Comparison of ENCODE assay signal across 8 mouse cellular contexts in the genomic region with DNA sequence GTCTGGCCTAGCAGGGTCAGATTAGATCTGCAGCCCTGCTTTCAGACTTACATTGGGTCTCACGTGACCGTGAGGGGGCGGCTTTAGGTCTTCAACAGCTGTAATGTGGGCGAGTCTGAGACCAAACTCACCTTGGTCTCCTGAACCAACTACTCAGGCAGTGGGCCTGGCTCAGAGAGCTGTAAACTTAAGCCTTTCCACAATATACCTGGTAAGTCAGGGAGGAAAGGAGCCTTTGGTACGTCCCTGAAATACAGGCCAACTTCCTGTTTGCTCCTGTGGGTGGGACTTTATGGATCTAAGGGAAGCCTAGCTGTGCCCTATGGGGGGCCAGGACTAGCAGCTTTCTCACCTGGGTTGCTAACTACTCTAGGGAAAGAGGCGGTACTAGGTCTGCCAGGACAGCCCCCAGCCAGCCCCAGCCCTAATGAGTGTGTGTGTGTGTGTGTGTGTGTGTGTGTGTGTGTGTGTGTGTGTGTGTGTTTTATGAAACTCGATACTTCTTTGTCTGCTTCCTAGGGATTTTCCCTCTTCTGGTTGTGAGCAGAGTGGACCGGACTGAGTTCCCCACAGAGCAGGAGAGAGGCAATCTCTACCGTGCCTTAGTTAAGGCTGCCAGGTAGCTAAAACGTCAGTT. TPM values are rescaled to one million over a fixed set of nuclear protein-coding genes. Genes with fewer than 3 reads are reported as not detected.
DNase-seq lines count a peak whose midpoint lies in the region; ATAC-seq and TF ChIP-seq lines count a peak whose summit lies in the region.

A gene (plus strand): TSS at position 80 of the 637 bp plus-strand sequence.

- peak within 1 kb of the TSS; percentile 98 for H3K4me2 ChIP-seq in heart, embryonic 12.5 days
- peak within 1 kb of the TSS; percentile 95 for H3K4me2 ChIP-seq in kidney, embryonic 16.5 days (replicated peaks; ENCODE audit: low read depth, low read length)
- peak within 1 kb of the TSS; percentile 97 for H3K4me2 ChIP-seq in lung, embryonic 14.5 days

- H3K4me1 ChIP-seq in spleen, adult 2 months (ENCODE audit: control insufficient read depth, insufficient read depth, insufficient read length) = peaks cover 15% of the 10 kb centered on the region; the same call in 1 of the 2 replicates
- H3K4me1 ChIP-seq in heart, embryonic 12.5 days (replicated peaks) = peaks cover 31% of the 10 kb centered on the region
- H3K4me1 ChIP-seq in kidney, embryonic 16.5 days (ENCODE audit: insufficient read depth, low read length) = peaks cover 43% of the 10 kb centered on the region
- peaks cover 17% of the 10 kb centered on the region for H3K4me1 ChIP-seq in lung, embryonic 14.5 days (ENCODE audit: insufficient read depth)

- peak within 1 kb of the TSS; percentile 55; the same call in 1 of the 2 replicates for H3K27ac ChIP-seq in spleen, adult 2 months (ENCODE audit: insufficient read depth, low read length)
- H3K27ac ChIP-seq in heart, embryonic 12.5 days (ENCODE audit: poor library complexity, severe bottlenecking) = peak within 1 kb of the TSS; percentile 100
- H3K27ac ChIP-seq in kidney, embryonic 16.5 days (ENCODE audit: low read length) = peak within 1 kb of the TSS; percentile 98
- peak within 1 kb of the TSS; percentile 99 for H3K27ac ChIP-seq in lung, embryonic 14.5 days (ENCODE audit: low read depth)

- no peaks in the 10 kb centered on the region for H3K9me3 ChIP-seq in heart, embryonic 12.5 days (replicated peaks)
- no peaks in the 10 kb centered on the region for H3K9me3 ChIP-seq in kidney, embryonic 16.5 days (ENCODE audit: low read length)
- no peaks in the 10 kb centered on the region for H3K9me3 ChIP-seq in lung, embryonic 14.5 days (ENCODE audit: low read depth, low read length)

- peak within 1 kb of the TSS; percentile 69 for H3K4me3 ChIP-seq in spleen, adult 2 months (ENCODE audit: extremely low read depth, insufficient read depth, insufficient read length)
- peak within 1 kb of the TSS; percentile 78 for H3K4me3 ChIP-seq in heart, embryonic 12.5 days
- peak within 1 kb of the TSS; percentile 87 for H3K4me3 ChIP-seq in kidney, embryonic 16.5 days (ENCODE audit: low read length)
- H3K4me3 ChIP-seq in lung, embryonic 14.5 days (ENCODE audit: low read depth, low read length) = peak within 1 kb of the TSS; percentile 64

- no peak for TF ChIP-seq CTCF in spleen, adult 2 months (IDR thresholded peaks at IDR 0.05; ENCODE audit: extremely low read depth, insufficient read depth, insufficient read length, insufficient replicate concordance)
- no peak for TF ChIP-seq CTCF in lung, embryonic 14.5 days (IDR thresholded peaks at IDR 0.05; ENCODE audit: low read depth)

- 12% methylated on average over 10 of the region's 10 CpGs for WGBS in spleen, adult 2 months
- WGBS in heart, embryonic 12.5 days = 4% methylated on average over 9 of the region's 10 CpGs
- 6% methylated on average over 10 of the region's 10 CpGs for WGBS in kidney, embryonic 16.5 days
- 8% methylated on average over 10 of the region's 10 CpGs for WGBS in lung, embryonic 14.5 days

- H3K36me3 ChIP-seq in spleen, adult 2 months (ENCODE audit: control insufficient read depth, insufficient read depth, low read length) = peaks cover 3% of the 10 kb centered on the region; the same call in 1 of the 2 replicates
- peaks cover 24% of the 10 kb centered on the region for H3K36me3 ChIP-seq in heart, embryonic 12.5 days
- peaks cover 24% of the 10 kb centered on the region for H3K36me3 ChIP-seq in kidney, embryonic 16.5 days (ENCODE audit: insufficient read depth, low read length)
- peaks cover 31% of the 10 kb centered on the region for H3K36me3 ChIP-seq in lung, embryonic 14.5 days (ENCODE audit: insufficient read depth)

- peaks cover 11% of the 10 kb centered on the region for H3K27me3 ChIP-seq in spleen, adult 2 months (ENCODE audit: control insufficient read depth, insufficient read depth, low read length)
- H3K27me3 ChIP-seq in heart, embryonic 12.5 days (replicated peaks) = no peaks in the 10 kb centered on the region
- no peaks in the 10 kb centered on the region for H3K27me3 ChIP-seq in kidney, embryonic 16.5 days (ENCODE audit: insufficient read depth, low read length)
- no peaks in the 10 kb centered on the region for H3K27me3 ChIP-seq in lung, embryonic 14.5 days (ENCODE audit: insufficient read depth, low read length)

- ATAC-seq in heart, embryonic 12.5 days (ENCODE audit: insufficient number of reproducible peaks, low FRiP score) = no peak
- peak; percentile 5; the same call in 1 of the 2 replicates for ATAC-seq in kidney, embryonic 16.5 days (ENCODE audit: low FRiP score, low TSS enrichment)
- ATAC-seq in lung, embryonic 14.5 days (ENCODE audit: insufficient read depth) = 0 out of 2 replicates have a peak, but pooled peaks have one; percentile 2

- H3K9ac ChIP-seq in heart, embryonic 12.5 days = peak within 1 kb of the TSS; percentile 97
- peak within 1 kb of the TSS; percentile 97 for H3K9ac ChIP-seq in kidney, embryonic 16.5 days (replicated peaks; ENCODE audit: low read length)
- peak within 1 kb of the TSS; percentile 91 for H3K9ac ChIP-seq in lung, embryonic 14.5 days

- no peak for DNase-seq in spleen, adult 2 months (ENCODE audit: low read depth in 1 of 2, low spot score in 2 of 2)
- no peak for DNase-seq in spleen, postnatal 10 days (ENCODE audit: low spot score in 2 of 2)
- peak; percentile 52 for DNase-seq in embryo, embryonic 11 days
- DNase-seq in lung, embryonic 14.5 days = peak; percentile 49
- DNase-seq in thymus, postnatal 4 days = peak; percentile 36
- no peak for DNase-seq in ovary, adult 18-20 months (ENCODE audit: low spot score)

- no peak for TF ChIP-seq POLR2A in spleen, adult 2 months (IDR thresholded peaks at IDR 0.05; ENCODE audit: low read depth, low read length)

RNA-seq across cellular contexts. Expression of the gene that starts here (rescaled TPM):
- polyA plus RNA-seq in spleen, adult 2 months (2012; rRNA removed) = 23.3 and 25.9 TPM in 2 replicates
- polyA plus RNA-seq in heart, embryonic 12.5 days (2016; fragmentation: Nextera tagmentation; extraction: Ambion mirVana) = 58.3 and 58.5 TPM in 2 replicates
- 57.5 and 59.2 TPM in 2 replicates for polyA plus RNA-seq in kidney, embryonic 16.5 days (2015; fragmentation: Nextera tagmentation; extraction: Ambion mirVana)
- polyA plus RNA-seq in lung, embryonic 14.5 days (2014; fragmentation: Nextera tagmentation; extraction: Ambion mirVana) = 68.5 and 75.4 TPM in 2 replicates

Comparison
In these comparisons a context has a peak if more than half of its experiments do, and no peak if none do; other contexts are left out.
1. DNase-seq: peak in embryo, embryonic 11 days (single experiment), lung, embryonic 14.5 days (single experiment) and thymus, postnatal 4 days (single experiment); none in spleen, adult 2 months (0 of 2), spleen, postnatal 10 days (0 of 2) and ovary, adult 18-20 months (single experiment).
2. Peak in every context shown above with its lines, with median percentiles within 50 percentile points of each other: H3K27ac ChIP-seq, H3K4me3 ChIP-seq, H3K4me2 ChIP-seq and H3K9ac ChIP-seq.